Mouse (Mus musculus) mesoderm, embryonic 11.5 days (tissue): ENCODE data around the gene Olfr286.

Experiments
- DNase-seq: peaks from one replicate; pipeline ENCODE4 v3.0.0-alpha.2; 2012; ENCODE audit warnings: low read depth, low spot score

The Olfr286 gene

GRCm38 (mm10) chr15:98234350-98234749, at the start of gene Olfr286:
Gene Olfr286, minus strand, starts transcription at chr15:98234450.
- no peak for DNase-seq

DNA sequence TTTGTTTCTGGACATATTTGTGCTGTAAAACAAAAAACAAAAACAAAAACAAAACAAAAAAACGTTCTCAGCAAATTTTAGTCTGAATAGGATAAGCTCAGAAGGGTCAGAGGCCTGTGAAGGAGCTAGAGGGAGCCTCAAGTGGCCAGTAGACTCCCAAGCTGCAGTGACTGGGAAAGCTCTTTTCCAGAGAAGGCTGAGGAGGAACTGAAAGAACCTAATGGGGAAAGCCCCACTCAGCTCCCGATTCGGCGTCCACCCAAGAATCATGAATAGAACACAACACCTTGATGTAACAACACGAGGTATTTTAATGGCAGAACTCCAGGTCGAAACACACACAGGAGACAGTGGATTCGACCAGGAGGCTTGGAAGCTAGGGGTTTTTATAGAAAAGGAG, 23.5 kb upstream of the Olfr286 start:
- no peak for DNase-seq

DNA sequence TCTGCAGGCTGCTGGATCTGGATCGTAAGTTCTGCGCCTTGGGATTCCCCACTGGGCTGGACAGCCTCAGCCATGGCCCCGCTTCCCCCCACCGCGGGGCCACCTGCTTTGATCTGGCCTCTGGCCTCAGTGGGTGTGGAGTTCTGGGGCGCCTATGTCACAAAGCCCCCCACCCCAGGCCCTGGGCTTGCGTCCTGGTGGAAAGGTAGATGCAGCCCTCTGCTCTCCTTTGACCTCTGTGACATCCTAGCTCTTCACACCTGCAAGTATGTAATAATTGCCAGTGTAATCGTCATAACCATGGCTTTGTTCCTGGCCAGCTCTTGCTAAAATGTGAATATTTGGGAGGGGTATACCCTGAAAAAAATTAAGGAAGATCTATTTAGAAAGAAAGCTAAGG, 22.9 kb upstream of the Olfr286 start, which contains the start of gene H1fnt:
Gene H1fnt (minus strand): TSS at position 101 of the 400 bp plus-strand sequence.
- DNase-seq, result no peak

- DNase-seq, result no peak
These were observed 22.0 kb upstream of the Olfr286 start for GRCm38 (mm10) chr15:98256271-98256670.

- no peak for DNase-seq
These were observed 1.2 kb upstream of the Olfr286 start for GRCm38 (mm10) chr15:98235442-98235841.

DNA sequence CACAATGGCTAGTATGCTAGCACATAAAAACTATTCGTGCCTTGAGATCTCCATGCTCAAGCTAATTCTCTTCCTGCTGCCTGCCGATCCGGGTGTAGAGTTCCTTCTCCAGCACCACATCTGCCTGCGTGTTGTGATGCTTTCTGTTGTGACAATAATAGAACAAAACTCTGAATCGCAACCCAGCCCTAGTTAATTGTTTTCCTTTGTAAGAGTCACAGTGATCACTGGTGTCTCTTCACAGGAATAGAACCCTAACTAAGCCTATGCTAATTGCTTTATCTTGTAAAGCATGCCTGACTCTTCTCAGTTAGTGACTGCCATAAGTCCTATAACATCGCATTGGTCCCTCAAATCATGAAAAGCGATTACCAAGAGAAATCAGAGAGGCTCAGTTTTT, 8.2 kb downstream of the Olfr286 start:
- no peak for DNase-seq

DNA sequence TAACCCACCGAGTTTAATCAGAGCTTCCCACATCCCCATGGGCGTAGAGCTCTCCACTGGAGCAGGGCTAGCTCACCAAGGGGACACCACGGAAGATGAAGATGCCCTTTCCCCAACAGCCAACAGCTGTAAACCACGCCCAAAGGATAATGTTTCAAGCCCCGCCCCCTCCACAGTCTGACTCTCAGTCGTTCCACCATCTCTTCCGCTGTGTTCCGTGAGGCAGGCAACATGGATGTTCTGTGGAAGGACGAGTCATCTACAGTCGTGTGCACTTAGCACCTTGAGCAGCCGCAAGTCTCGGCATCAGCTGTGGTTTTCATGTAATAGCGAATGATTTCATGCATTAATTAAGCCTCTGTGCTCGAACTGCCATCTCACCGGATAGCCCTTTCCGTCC, 8.6 kb downstream of the Olfr286 start:
- DNase-seq, result no peak

DNA sequence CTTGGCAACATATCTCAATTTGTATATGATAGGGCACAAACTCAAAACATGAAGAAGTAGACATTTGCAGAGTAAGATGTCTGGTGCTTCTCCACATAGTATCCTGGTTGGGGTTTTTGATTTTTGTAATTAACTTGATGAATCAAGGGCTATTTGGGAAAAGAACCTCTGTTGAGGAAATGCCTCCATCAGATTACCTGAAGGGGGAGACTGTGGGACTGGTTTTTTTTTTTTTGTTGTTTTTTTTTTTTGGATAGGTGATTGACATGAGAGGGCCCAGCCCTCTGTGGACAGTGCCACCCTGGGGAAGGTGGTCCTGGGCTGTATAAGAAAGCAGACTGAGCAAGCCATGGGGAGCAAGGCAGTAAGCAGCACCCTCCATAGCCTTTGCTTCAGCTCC, 11.9 kb downstream of the Olfr286 start:
- no peak for DNase-seq

GRCm38 (mm10) chr15:98220877-98221276, 13.4 kb downstream of the Olfr286 start, which contains the start of the genes Gm44579 and Olfr287:
Gene Gm44579, minus strand, starts transcription at chr15:98220977.
Gene Olfr287, minus strand, starts transcription at chr15:98221056.
- no peak for DNase-seq

DNA sequence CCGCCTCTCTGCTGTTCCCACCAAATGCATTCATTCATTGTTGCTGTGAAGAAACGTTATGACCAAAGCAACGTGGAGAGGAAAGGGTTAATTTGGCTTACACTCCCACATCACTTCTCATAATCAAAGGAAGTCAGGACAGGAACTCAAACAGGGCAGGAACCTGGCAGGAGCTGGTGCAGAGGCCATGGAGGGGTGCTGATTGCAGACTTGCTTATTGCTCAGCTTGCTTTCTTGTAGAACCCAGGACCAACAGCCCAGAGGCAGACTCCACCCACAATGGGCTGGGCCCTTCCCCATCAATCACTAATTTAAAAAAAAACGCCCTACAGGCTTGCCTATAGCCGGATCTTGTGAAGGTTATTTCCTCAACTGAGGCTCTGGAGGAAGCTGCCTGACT, 20.1 kb downstream of the Olfr286 start:
- DNase-seq, result no peak

GRCm38 (mm10) chr15:98213336-98213870, 20.8 kb downstream of the Olfr286 start:
- DNase-seq, result no peak

DNA sequence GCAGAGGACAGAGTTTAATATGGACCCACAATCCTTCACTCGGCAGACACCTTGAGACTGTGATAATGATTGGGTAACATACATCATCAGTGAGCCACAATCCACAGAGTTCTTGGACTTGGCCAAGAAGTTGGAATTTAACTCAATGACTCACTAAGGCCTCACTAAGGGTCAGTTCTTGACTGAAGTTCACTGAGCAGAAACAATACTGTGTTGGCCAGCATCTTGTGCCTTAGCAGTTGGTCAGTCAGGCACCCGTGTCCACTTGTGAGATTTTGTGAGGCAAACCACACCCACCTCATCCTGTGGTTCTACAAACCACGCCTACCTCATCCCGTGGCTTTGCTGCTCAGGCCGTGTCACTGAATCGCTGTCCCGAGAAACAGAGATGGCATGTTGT, 24.6 kb downstream of the Olfr286 start:
- no peak for DNase-seq

DNA sequence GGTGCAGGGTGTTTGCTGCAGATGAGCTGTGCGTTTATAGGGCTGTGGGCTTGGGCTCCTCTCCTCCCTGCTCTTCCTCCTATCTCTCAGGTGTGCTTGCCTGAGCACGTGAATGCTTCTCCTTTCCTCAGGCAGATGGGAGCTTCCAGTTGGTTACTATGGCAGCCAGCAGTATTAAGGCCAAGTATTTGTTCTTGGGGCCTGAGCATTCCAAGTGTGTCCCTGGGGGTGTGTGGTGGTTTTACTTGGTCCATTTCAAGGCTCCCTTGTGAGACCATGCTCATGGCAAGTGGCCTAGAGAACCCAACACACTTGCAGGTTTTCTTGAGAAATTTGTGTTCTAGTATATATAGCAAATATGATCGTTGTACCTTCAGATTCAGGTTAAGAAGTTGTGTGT, 38.8 kb downstream of the Olfr286 start, which contains the start of gene Olfr288:
Gene Olfr288 (minus strand): TSS at position 101 of the 400 bp plus-strand sequence.
- DNase-seq, result no peak

DNA sequence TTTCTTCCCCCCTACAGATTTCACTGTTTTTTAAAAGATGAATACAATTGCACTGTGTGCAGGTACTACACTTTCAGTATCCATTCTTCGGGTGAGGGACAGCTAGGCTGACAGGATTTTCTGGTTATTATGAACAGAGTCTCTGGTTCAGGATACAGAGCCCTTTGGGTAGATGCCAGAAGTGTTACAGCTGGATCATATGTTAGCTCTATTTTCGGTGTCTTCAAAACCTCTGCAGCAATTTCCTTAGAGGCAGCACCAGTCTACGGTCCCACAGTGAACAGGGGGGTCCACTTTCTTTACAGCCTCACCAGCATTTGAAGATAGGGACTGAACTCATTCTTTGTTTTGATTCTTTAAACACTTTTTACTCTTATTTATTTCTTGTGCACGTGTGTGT, 49.8 kb downstream of the Olfr286 start:
- no peak for DNase-seq

GRCm38 (mm10) chr15:98181856-98182570, 52.2 kb downstream of the Olfr286 start:
- no peak for DNase-seq

DNA sequence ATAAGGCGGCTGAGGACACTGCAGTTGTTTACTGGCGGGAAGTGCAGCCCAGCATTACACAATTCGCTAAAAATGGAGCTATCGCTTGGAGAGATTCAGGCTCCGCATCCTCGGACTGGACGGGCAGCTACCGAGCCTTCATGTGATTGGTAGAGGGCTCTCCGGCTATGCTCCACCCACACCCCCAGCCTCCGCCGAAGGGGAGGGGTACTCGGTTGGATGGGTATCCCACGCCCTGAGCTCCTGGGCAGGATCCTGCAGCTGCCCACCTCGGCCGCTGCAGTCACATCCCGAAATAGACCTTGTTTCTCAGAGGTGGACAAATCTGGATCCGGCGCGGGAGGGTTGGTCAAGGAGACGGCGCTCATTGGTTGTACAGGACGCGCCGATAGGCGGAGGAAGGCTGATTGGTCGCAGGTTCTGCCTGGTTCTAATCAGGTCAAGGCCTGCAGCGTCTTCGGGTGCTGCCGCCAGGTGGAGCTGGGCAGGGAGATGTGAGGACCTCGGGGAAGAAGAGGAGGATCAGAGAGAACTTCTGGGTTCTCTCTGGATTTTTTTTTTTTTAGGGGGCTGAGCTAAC, 53.0 kb downstream of the Olfr286 start:
- peak; percentile 94 for DNase-seq

DNA sequence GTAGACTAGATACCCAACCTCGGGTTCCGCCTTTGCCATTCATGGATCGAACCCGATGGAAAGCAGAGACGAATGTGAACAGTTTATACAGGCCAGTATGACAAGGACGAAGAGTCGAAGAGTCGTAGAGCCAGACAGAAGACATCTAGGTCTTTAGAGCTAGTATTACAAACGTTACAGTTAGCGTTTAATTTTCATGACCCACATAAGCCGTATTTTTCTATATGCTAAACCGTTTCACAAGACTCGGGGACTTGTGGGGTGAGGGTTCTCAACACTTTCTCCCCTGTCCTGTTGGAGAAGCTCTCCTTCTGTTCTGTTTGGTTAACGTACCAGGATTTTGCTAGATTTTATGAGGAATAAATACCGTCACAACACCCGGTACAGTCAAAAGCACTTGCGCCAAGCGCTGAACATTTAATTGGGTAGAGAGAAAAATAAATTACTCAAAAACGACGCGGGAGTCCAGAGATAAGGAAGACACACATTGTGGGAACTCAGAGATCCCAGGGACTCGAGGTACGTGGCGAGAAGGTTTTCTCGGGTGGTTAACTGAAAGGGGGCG, 53.6 kb downstream of the Olfr286 start:
- no peak for DNase-seq

DNA sequence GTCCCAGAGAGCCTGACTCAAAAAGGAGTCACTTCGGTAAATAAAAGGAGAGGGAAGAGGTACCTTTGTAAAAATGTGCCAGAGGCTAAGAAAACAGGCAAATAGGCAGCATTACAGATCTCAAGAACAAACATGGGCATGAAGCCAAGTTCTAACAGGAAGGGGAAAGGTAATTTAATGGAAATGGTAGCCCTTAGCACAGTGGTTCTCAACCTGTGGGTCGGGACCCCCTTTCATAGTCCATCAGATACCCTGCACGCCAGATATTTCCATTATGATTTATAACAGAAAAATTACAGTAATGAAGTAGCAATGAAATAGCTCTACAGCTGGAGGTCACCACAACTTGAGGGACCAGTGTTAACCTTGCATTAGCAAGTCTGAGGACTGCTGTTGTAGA, 56.9 kb downstream of the Olfr286 start:
- DNase-seq, result no peak
